Mouse (Mus musculus) skeletal muscle tissue, adult 2 months (tissue): ENCODE data around the gene Cep97.
A peak's percentile ranks its signal among the peaks of the same experiment; 100 is the strongest.
"Not testable (repeated sequence)": the region's sequence is repeated elsewhere in the genome, so short reads cannot be mapped to it uniquely, and the experiment has no call there.

Experiments
- DNase-seq: peaks from one replicate; pipeline ENCODE4 v3.0.0-alpha.2; 2012; ENCODE audit warnings: low read depth, low spot score

The Cep97 gene

DNA sequence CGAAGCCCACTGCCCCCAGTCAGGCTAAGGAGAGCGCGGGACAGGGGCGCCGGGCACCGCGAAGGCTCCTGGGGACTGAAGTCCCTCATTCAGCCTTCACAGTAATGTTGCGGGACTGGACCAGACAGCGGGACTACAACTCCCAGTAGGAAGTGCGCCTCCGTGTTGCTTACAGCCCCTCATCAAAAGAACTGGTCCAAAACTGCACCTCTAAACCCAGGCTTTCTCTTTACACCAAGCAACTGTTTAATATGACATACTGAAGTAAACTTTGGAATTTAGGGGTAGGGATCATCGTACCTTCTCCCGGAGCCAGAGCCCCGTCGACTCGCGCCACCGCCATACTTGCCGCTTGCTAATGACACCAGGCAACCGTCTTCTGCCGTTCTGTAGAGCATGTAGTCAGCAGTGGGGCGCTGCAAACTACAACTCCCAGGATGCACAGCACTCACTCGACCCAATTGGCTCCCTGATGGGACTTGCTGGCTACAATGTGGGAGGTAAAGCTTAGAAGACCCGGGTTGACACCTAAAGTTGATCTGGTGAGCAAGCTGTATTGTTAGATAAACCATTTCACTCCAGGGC, at the start of gene Cep97:
Cep97 (minus strand) TSS at position 403 of the 585 bp plus-strand sequence.
- DNase-seq, result peak; percentile 84

GRCm38 (mm10) chr16:55974903-55975285, 40.2 kb upstream of the Cep97 start:
- DNase-seq, result peak; percentile 51

DNA sequence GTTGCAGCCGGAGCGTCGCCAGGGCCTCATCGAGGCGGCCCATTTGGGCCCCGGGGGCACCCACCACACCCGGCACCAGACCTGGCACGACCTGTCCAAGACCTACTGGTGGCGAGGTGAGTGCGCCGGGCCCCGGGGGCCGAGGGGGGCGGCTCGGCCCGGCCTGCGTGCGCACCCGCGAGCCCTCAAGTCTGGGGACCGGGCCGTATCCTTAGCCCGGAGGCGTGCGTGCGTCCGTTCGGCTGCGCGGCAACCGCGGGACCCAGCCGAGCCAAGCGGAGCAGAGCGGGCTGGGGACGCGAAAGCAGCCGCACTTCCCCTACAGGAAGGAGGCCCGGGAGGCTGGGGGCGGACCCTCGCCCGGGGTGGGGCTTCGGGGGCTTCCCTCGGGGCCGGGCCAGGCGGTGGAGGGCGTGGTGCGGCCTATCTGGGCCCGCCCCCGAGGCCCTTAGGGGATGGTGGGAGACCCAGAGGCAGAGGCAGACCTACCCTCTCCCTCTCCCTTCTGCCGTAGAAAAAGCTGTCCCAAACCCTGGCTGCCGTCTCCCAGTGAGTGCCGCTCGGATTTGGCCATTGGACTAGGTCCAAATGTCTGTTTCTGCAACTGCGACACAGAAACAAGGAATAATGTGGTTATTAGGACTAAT, 39.7 kb upstream of the Cep97 start:
- peak; percentile 75 for DNase-seq

DNA sequence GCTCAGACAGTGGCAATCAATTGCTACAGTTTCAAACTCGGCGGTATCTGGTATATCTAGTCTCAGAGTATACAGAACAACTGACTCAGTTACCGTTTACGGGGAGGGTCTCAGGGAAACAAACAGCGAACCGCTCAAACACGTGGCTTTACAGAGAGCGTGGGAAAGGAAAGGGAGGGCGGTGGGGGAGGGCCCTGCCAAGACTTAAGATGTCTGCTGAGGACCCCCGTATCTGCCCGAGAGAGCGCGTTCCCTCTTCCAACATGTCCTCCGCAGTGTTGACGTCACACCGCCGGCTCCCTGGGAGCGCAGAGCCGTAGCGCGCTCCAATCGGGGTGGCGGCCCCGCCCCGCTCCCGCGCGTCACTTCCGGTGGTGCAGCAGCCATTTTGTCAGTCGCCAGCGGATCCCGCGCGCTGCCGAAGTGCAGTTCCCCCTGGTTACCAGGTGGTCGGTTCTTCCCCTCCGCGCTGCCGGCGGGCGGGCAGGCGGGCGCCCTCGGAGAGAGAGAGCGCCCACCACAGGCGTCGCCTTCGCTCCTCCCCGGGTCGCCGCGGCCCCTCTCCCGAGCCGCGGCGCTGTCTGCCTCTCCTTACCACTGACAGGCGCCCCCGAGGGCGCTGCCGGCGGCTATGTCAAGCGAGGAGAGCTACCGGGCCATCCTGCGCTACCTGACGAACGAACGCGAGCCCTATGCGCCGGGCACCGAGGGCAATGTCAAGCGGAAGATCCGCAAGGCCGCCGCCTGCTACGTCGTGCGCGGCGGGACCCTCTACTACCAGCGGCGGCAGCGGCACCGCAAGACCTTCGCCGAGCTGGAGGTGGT, 39.0 kb upstream of the Cep97 start, which contains the start of gene Zbtb11:
Zbtb11 (plus strand) TSS at position 453 of the 825 bp plus-strand sequence.
- peak; percentile 98 for DNase-seq

DNA sequence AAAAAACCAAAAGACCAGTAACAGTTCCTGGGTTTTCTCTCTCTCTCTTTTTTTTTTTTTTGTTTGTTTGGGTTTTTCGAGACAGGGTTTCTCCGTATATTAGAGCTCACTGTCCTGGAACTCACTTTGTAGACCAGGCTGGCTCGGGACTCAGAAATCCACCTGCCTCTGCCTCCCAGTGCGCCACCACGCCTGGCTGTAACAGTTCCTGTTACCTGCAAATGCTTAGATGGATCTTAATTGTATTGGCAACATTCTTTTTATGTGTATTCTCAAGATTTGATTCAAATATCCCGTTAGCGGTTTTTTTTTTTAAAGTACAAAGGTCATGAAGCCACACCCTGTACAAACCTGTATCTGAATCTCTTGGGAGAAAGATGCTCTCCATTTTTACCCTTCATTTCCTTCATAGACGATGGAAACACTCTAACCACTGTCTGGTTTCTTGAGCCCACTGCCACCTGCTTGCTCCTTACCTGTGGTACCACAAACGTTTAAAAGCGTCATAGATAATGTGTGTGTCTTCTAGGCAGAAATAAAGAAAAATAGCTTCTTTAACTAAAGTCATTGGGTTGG, 38.1 kb upstream of the Cep97 start:
- DNase-seq, result no peak

GRCm38 (mm10) chr16:55971735-55972615, 37.3 kb upstream of the Cep97 start:
- no peak for DNase-seq

- DNase-seq, result no peak
Observed at GRCm38 (mm10) chr16:55970416-55970815, 35.8 kb upstream of the Cep97 start.

- no peak for DNase-seq
Observed at GRCm38 (mm10) chr16:55969147-55969546, 34.5 kb upstream of the Cep97 start.

- no peak for DNase-seq
Observed at GRCm38 (mm10) chr16:55967221-55967620, 32.6 kb upstream of the Cep97 start.

DNA sequence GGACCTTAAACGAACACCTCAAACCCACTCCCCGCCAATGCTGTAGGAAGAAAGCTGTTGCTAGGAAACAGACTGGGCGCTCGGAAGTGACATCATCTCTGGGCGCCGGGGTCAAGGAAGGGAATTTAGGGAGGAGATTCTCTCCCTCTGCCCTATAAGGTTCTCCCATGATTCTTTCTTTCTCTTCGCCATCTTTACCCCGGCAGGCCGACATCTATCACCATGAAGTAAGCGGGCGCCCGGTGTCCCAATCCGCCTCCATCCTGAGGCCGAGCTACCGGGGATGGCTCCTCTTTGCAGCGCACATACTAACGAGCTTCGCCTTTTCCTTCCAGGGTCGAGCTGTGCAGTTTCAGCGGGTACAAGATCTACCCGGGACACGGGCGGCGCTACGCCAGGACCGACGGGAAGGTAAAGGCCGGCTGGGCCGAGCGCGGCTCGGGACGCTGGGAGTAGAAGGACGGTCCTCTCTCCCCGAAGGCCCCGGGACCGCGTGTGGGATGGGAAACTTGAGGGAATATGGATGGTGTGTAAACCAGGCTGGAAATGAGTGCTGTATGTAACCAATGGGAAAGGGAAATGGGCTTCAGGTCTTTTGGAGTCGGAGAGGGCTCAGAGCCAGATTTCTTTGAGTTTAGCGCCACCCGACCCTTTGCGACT, 31.7 kb upstream of the Cep97 start, which contains the start of gene Rpl24:
Rpl24 (plus strand) TSS at position 64 of the 660 bp plus-strand sequence.
- peak; percentile 92 for DNase-seq

- DNase-seq, result no peak
Observed at GRCm38 (mm10) chr16:55964126-55964949, 29.7 kb upstream of the Cep97 start.

- DNase-seq, result not testable (repeated sequence)
Observed at GRCm38 (mm10) chr16:55963068-55963467, 28.4 kb upstream of the Cep97 start.

GRCm38 (mm10) chr16:55954196-55954595, 19.5 kb upstream of the Cep97 start:
- DNase-seq, result not testable (repeated sequence)

- no peak for DNase-seq
Observed at GRCm38 (mm10) chr16:55952771-55953170, 18.1 kb upstream of the Cep97 start.

GRCm38 (mm10) chr16:55951679-55952327, 17.1 kb upstream of the Cep97 start:
- no peak for DNase-seq

- DNase-seq, result peak; percentile 78
Observed at GRCm38 (mm10) chr16:55950946-55951678, 16.5 kb upstream of the Cep97 start.

DNA sequence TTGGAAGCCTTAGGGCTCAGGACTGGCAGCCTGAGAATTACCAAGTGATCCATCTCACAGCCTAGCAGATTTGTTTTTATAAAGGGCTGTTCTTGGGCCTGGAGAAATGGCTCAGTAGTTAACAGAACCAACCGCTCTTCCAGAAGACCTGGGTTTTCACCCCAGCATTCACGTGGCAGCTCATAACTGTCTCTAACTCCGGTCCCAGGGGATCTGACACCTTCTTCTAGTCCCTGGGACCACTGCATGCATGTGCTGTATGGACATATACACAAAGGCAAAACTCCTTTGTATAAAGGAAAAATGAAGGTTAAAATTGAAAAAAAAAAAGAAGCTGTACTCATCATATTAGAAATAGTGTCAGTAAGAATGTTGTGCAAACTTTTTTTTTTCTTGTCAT, 15.8 kb upstream of the Cep97 start:
- DNase-seq, result no peak

GRCm38 (mm10) chr16:55948963-55949362, 14.3 kb upstream of the Cep97 start:
- DNase-seq, result no peak
